Mouse (Mus musculus) cerebellum, postnatal 4 days (tissue): ENCODE data around the gene Mr1.
"Not testable (repeated sequence)": the region's sequence is repeated elsewhere in the genome, so short reads cannot be mapped to it uniquely, and the experiment has no call there.

Experiments used
- DNase-seq, 2 experiments: peaks; one replicate each; pipeline ENCODE4 v3.0.0; 2022; ENCODE audit warnings: low spot score in 2 of 2, mixed read lengths in 1 of 2

Mr1 gene

DNA sequence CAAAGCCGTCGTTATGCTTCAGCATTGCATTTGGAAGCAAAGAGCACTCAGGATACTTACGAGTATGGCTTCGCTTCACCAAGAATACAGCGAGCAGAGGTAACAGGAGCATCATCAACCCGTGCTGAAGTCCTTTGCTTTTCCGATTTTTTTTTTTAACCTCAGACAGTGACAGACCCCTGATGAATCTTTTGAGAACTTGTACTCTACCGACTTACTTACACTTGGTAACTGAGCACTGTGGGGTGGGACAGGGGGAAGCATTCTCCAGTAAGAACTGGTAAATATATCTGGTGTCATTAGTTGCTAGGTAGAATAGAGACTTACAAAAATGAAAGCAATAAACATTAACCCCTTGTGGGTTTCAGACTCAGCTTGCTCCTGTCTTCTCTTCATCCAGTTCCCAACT is at the start of gene Mr1:
Mr1 (minus strand) TSS at position 243 of the 409 bp plus-strand sequence.
- DNase-seq = no peak

DNA sequence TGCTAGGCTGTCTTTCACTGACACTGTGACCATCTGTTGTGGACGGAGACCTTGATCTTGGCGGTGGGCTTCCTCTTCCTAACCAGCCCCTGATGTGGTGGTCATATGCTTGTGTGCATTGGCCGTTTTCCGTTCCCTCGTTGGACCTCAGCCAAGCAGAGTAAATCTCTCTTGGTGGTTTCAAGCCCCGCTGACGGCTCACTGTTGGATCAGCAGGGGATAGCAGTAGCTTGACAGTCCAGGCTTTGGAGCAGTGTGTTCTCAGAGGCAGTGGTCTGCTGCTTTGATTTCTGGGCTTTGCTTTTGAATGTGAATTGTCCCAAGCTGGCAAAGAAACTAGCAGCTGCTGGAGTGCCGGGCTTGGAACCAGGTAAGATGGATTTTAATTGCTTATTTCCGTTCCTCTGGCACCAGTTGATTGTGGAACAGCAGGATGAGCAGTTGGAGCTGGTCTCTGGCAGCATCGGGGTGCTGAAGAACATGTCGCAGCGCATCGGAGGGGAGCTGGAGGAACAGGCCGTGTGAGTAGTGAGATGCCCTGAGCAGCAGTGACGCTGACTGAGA is 46.3 kb upstream of the Mr1 start:
- DNase-seq = peak in 1 of 2 experiments; percentile 62

DNA sequence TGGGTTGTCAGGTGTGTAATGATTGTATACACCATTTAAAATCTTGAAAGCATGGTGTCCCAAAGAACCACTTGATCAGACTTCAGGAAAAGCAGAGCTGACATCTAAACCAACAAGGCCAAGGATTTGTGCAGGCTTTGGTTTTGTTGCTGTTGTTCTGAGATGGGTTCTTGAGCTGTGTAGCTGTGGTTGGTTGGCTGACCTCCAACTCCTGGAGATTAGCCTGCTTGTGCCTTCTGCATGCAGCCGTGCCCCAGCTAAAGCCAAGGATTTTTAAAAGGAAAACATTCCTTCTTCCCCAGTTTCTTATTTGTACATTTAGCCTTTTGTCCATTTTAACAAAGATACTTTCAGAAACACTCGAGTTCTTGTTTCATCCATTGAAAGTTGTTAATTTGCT is 45.1 kb upstream of the Mr1 start:
- DNase-seq = peak in 1 of 2 experiments; percentile 65

DNA sequence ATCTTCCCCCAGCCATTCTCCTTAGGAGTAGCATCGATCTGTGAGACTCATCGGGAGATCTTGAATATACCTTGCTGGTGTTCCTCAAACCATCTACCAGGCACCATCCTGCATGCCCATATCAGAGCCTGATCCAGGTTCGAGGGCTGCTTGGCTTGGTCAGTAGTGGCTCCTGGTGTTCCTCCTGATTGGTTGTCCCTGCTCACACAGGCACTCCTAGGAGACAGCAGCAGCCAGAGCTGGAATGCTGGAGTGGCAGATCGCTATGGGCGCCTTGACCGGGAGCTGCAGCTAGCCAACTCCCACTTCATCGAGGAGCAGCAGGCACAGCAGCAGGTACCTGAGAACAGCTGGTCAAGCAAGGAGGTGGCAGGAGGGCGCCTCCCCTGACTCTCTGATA is 44.6 kb upstream of the Mr1 start:
- peak in 1 of 2 experiments; percentile 16 for DNase-seq

DNA sequence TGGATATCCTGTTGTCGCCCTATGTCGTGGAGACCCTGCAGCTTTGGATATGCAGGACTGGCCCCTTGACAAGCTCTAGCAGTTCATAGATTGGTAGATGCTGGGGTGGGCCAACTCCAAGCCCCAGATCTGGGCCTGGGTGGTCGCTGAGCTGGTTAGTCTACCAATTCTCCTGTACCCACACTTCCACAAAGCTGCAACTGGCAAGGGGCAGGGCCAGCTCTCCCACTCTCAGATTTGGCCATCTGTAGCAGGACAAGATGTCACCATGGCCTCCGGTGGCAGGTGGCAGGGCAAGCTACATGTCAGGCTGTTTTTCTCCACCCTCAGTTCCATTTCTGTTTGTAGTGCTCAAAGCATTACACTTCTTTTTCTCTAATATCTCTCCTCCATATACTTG is 42.0 kb upstream of the Mr1 start:
- DNase-seq = no peak

DNA sequence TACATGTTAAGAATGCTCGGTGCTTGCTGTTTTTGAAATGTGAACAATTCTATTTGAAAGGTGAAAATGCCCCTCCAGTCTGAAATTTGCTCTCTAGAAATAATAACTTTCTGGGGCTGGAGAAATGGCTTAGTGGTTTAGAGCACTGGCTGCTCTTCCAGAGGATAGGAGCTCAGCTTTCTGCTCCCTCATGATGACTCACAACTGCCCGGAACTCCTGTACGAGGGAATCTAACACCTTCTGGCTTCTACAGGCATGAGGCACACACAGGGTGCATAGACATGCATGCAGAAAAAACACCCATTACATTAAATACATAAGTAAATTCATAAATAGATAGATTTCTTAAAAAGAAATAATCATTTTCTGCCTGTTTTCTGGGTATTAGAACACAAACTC is 37.6 kb upstream of the Mr1 start:
- no peak for DNase-seq

DNA sequence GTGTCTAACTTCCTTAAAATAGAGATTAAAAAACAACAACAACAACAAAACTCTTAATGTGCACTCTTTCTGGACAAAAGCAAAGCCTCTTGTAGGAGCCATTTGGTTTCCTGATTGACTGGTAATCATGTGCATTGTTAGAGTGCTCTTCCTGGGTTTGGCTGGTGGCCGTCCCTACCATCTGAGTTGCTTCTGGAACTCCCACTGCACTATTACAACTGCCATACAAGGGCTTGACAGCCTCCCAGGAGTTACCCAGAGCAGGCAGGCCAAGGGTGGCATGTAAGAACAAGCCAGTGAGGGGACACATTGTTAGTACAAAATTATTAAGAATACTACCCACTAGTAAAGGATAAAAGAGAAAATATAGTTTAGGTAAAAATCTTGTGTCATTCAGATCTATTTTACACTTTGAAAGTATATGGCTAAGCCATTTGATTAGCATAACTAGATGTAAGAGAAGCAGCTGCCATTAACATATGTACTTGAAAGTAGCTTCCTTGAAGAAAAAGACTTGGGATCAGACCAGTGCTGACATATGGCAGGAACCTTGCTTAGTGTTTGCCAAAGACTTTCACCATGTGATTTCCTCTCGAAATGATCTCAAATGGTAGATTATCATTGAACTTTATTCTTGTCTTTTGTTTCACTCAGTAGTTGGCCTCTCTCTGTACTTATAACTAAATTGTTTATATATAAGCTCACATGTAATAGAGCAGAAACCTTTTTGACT is 31.7 kb upstream of the Mr1 start:
- no peak for DNase-seq

DNA sequence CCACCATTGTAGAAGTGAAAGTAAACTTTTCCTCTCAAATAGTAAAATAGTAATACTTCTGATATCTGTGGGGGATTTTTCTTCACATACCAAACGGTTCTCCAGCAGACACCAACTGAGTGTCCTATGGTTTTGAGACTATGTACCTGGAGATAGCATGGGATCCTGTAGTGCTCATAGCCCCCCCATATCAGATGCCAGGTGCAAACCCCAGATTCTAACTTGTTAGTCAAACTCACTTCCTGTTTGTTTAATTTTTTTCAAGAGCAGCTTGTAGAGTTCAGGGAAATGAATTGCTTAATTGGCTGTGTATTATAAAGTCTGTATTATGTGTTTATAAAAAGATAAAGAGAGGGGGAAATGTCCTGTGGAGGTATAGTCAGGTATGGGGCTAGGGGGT is 27.8 kb upstream of the Mr1 start:
- no peak for DNase-seq

DNA sequence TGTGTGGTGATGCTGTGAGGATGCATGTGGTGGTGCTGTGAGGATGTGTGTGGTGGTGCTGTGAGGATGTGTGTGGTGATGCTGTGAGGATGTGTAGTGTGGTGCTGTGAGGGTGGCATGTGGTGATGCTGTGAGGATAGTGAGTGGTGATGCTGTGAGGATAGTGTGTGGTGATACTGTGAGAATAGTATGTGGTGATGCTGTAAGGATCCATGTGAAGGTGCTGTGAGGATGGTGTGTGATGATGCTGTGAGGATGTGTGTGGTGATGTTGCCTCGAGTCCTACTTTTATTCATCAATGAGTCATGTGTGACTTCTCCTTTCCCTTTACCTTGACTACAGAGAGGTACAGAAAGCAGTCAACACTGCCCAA is 27.0 kb upstream of the Mr1 start:
- not testable (repeated sequence) for DNase-seq

DNA sequence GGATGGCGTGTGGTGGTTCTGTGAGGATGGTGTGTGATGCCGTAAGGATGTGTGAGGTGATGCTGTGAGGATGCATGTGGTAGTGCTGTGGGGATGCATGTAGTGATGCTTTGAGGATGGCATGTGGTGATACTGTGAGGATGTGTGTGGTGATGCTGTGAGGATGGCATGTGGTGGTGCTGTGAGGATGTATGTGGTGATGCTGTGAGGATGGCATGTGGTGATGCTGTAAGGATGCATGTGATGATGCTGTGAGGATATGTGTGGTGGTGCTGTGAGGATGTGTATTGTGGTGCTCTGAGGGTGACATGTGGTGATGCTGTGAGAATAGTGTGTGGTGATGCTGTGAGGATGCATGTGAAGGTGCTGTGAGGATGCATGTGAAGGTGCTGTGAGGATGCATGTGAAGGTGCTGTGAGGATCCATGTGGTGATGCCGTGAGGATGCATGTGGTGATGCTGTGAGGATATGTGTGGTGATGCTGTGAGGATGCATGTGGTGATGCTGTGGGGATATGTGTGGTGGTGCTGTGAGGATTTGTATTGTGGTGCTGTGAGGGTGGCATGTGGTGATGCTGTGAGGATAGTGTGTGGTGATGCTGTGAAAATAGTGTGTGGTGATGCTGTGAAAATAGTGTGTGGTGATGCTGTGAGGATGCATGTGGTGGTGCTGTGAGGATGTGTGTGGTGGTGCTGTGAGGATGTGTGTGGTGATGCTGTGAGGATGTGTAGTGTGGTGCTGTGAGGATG is 26.5 kb upstream of the Mr1 start:
- DNase-seq = no peak

DNA sequence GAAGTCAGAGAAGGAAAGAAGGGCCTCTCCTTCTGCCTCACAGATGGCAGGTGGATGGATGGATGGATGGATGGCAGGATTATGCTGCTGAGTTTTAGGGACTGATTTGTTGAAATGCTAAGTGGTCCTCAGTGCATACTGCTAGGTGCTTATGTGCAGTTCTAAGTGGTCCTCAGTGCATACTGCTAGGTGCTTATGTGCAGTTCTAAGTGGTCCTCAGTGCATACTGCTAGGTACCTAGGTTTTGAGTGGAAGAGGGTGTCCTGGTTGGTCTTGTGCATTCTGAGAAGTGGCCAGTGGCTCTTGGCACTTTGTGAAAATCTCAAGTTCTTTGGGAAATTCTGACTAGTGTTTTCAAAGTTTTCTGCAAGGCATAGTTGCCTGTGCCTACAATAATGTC is 23.3 kb upstream of the Mr1 start:
- no peak for DNase-seq

DNA sequence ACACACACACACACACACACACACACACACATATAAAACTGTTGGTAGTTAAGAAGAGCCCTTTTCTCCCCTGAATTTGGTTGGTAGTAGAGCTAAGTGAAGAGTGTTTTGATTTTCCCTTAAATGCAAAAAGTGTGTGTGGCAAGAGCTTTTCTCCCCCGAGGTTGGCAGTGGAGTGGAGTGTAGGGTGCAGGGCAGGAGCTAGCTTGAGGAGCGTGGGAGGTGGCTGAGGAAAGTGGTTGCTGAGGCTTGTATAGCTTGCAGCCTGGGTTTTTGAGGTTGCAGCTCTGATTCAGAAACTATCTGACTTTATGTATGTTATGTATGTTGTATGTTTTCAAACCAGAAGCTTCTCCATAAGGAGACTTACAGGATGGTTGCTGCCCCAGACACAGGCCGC is 20.8 kb upstream of the Mr1 start:
- no peak for DNase-seq

DNA sequence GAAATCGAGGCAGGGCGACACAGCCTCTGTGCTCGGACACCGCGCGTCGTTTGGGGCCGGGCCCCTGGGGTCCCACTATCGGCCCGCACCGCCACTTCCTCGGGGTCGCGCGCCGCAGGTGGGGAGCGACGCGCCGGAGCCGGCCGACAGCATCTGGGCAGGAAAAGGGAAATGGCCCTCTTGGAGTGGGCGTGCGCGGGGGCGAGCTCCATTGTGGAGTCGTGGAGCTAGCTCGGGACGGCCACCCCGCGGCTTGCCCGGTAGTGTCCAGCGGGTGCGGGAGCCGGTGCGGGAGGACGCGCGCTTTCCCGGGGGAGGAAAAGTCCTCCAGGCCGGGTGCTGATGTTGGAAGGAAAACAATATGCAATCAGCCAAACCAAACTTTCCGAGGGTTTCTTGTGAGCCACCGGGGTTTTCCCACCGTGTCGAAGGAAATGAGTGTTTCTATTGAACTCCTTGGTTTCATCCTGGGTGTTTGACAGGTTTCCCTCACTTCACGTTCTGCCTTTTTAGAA is 12.4 kb upstream of the Mr1 start:
- DNase-seq = peak; percentile 35 to 49

DNA sequence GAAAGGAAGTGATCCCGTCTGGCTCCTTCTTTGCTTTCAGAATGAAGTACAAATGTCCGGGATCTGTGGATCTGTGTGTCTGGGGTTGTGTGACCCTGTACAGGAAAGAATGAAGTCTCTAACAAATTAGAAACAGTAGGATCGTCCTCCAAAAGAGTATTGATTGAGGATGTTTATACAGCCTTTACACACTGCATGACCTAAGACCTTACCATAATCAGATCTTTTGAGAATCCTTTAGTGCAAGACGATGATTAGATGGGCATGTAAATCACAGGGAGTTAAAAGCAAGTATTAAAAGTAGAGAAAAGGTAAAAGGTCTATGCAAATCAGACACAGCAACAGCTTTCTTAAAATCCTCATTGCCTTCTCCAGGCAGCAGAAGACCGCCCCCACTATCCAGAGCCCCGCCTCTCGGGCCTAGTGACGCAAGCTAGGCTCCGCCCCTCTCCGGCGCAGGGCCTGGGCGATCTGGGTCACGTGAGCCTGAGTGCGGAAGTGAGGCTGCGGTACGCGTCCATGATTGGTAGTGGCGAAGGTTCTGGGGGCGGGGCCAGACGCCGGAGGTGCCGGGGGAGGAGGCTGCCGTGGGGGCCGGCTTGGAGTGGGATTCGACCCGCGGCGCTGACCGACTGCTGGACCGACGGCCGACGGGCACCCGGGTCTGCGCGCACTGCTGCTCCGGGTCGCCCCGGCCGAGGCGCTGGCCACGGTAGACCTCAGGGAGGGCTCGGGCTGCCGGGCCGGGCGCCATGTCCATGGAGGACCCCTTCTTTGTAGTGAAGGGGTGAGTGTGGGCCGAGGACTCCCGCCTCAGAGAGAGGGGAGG is 11.7 kb upstream of the Mr1 start, which contains the start of gene Stx6:
Stx6 (plus strand) TSS at position 575 of the 829 bp plus-strand sequence.
- peak; percentile 92 to 97 for DNase-seq

DNA sequence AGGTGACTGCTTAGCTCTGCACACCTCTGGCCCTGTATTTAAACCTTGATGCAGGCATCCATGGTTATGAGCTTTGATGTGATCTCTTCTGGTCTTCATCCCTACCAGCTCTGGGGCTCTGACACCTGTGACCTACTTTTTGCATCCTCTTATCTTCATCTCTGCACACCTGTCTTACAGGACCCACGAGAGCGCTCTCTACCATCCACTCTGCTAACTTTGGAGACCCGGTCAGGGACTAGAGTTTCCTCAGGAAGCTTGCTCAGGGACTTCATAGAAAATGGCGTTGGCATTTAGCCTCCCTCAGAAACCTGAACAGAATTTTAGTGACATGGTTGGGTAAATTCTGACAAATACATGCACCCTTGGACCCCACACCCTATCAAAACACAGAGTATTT is 7.3 kb upstream of the Mr1 start:
- no peak for DNase-seq

DNA sequence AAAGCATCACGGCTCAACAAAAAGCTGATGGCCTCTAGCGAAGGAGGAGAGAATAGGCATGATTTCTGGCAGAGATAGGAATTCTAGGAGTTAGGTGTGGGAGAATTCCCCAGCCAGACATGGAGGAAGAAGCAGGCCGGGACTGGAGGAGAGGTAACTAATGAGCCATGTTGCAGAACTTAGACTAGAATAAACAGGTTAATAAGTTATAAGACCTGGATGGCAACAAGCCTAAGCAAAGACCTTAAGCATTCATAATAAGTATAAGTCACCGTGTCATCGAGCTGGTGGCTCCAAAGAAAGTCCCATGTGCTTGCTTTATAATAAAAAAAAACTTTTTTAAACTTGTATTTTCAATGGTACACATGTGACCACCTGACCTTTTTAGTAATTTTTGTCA is 4.2 kb upstream of the Mr1 start:
- no peak for DNase-seq

DNA sequence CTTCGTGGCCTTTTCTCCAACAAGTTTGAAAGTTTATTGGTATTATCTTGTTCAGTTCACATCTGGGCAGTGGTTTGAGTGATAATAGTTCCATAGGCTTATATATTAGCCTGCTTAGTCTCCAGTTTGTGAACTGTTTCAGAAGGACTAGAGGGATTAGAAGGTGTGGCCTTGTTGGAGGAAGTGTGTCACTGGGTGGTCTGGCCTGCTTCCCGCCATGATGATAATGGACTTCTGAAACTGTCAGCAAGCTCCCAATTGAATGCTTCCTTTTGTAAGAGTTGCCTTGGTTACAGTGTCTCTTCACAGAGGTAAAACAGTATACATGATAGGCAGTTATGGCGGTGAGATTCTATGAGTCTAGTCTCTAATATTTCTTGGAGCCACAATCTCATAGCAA is 2.8 kb upstream of the Mr1 start:
- DNase-seq = no peak

DNA sequence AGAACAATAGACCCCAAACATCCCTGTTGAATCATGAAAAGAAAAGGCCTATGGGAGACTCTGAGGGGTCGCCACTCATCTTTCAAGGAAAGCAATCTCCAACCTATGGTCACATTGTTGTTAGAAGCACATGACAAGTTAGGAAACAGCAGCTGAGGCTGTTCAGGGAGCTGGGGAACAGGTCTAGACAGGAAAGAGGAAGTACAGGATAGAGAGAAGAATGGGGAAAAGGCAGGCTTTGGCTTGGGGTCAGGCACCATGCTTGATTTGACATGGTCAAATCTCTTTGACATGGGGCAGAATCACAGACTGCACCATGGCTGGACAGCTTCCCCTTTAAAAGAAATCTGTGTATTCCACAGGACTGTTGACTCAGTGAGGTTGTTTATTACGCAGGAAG is 614 bp upstream of the Mr1 start:
- no peak for DNase-seq

DNA sequence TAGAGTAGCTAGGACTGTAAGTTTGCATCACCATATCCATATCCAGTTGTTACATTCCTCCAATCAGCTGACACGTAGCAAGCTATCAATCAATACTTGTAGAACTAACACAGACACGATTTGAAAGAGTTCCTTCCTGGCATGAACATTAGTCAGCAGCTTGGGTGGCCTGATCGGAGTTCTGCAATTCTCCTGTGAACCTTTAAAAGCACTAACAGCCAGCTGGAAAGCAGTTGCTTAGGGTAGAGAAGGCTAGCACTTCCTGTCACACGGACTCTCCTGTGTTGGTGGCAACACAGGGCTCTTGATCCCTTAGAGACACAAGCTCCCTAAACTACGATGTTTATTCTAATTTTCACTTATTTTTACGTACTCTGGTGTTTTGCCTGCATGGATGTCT is 994 bp downstream of the Mr1 start:
- no peak for DNase-seq

DNA sequence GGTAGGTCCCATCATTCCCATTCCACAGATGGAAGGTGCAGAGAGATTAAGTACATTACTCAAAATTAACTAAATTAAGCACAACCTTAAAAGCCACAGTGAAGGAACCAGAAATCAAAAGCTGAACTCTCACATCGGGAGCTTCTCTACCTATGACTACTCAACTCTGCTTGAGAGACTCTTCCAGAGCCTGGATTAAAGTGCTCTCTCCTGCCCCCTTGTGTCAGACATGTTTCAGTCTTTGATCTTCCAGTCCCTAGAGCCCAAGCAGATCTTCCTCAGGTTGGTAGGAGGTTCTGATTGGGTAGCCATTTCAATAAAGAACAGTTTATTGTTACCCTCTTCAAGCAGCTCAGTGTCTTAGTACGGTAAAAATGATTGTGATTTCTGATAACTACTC is 6.5 kb downstream of the Mr1 start:
- DNase-seq = peak in 1 of 2 experiments; percentile 39

DNA sequence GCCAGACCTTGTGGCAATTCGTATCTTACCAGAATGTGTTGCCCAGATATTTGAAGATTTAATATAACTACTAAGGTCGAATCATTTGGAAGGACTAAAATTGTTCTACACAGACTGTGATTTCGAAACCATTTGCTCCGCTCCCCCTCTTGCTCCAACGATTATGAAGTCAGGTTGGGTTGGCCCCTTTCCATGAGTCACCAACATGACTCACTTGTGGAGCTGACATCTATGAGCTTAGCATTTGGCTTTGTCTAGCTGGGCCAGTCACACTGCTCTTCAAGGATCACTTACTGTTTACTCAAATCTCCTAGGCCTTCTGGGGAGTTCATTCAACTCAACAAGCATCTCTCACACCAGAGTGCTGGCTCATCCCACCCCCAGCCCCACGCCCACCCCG is 7.8 kb downstream of the Mr1 start:
- DNase-seq = no peak

DNA sequence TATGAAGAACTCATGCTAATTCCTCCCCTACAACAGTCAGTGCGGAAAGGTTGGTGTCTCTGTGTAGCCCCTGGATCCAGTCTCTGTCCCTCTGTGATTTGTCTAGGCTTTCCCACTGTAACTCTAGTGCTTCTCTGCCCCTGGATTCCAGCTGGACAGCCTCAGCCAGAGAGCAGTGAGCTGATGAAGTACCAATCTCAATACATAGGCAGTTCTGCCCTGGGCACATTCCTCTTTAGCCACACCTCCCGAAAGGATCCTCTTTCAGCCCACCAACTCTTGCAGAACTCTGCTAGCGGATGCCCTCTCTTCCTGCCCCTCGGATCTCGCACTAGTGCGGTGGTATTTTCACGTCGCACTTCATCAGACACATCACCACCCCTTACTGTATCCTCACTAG is 11.7 kb downstream of the Mr1 start:
- DNase-seq = no peak
